Comparison of ENCODE assay signal across 12 mouse cellular contexts in the genomic region with DNA sequence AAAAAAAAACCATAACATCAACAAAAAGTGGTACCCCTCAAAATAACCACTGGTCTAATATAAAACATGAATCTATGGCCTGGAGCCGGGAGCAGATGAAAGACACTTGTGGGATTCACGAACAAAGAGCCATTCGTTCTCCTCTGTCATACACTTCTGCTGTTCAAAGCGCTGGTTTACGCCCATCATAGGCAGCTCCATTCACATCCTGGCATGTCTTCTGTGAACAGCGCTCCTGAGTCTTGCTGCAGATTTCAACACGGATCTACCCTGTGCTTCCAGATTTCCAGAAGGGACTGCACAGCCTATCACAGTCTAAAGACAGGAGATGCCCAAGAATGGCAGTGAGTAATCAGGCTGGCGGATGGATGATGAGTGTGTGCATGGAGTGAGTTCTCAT.
DNase-seq lines count a peak whose midpoint lies in the region; ATAC-seq lines count a peak whose summit lies in the region.
"Had no signal": no experiment of that assay in that cellular context is flagged by ENCODE, and none has a peak within 500 bp of the region (broad histone marks: within the 10 kb centered on the region; RNA-seq: fewer than 3 reads in every experiment).

No protein-coding gene starts in this region.

- no peak overlapping the region for H3K4me3 ChIP-seq in heart, embryonic 10.5 days
- H3K4me3 ChIP-seq in embryonic facial prominence, embryonic 10.5 days = peak overlapping the region; percentile 31
- no peak overlapping the region for H3K4me3 ChIP-seq in hindbrain, embryonic 15.5 days
- H3K4me3 ChIP-seq: gastrocnemius, adult 2 months had no signal

- H3K36me3 ChIP-seq in heart, embryonic 10.5 days = no peaks in the 10 kb centered on the region
- no peaks in the 10 kb centered on the region for H3K36me3 ChIP-seq in embryonic facial prominence, embryonic 10.5 days (replicated peaks)
- no peaks in the 10 kb centered on the region for H3K36me3 ChIP-seq in hindbrain, embryonic 15.5 days

- no peaks in the 10 kb centered on the region for H3K27me3 ChIP-seq in heart, embryonic 10.5 days (ENCODE audit: insufficient read depth, poor library complexity, severe bottlenecking)
- H3K27me3 ChIP-seq in embryonic facial prominence, embryonic 10.5 days (replicated peaks; ENCODE audit: low read depth, poor library complexity, severe bottlenecking) = no peaks in the 10 kb centered on the region
- no peaks in the 10 kb centered on the region for H3K27me3 ChIP-seq in hindbrain, embryonic 15.5 days

- no peaks in the 10 kb centered on the region for H3K9me3 ChIP-seq in heart, embryonic 10.5 days
- H3K9me3 ChIP-seq in embryonic facial prominence, embryonic 10.5 days = no peaks in the 10 kb centered on the region
- no peaks in the 10 kb centered on the region for H3K9me3 ChIP-seq in hindbrain, embryonic 15.5 days

- no peak for DNase-seq in heart, embryonic 10.5 days (ENCODE audit: low spot score)
- DNase-seq in heart, adult 18-20 months = no peak
- DNase-seq in 3T3-L1 (ENCODE audit: low read depth, low spot score) = peak; percentile 96
- DNase-seq in embryonic facial prominence, embryonic 10.5 days (ENCODE audit: low spot score) = peak; percentile 57
- no peak for DNase-seq in spleen, postnatal 10 days (ENCODE audit: low spot score in 2 of 2)
- no peak for DNase-seq in lung, postnatal 25 days (ENCODE audit: low spot score)
- no peak for DNase-seq in adrenal gland, adult 18-20 months (ENCODE audit: low spot score in 2 of 2)
- DNase-seq: cerebellum, postnatal 14 days; gastrocnemius, adult 2 months; lung, postnatal 10 days had no signal

- H3K27ac ChIP-seq in heart, embryonic 10.5 days = 0 out of 2 replicates have a peak overlapping the region, but pooled peaks have one; percentile 3
- peak overlapping the region; percentile 80 for H3K27ac ChIP-seq in embryonic facial prominence, embryonic 10.5 days (replicated peaks)
- no peak overlapping the region for H3K27ac ChIP-seq in hindbrain, embryonic 15.5 days (replicated peaks)
- H3K27ac ChIP-seq: gastrocnemius, adult 2 months; kidney, postnatal 0 days had no signal

- H3K9ac ChIP-seq in hindbrain, embryonic 15.5 days = no peak overlapping the region

- peak; percentile 56 for ATAC-seq in hindbrain, embryonic 15.5 days (ENCODE audit: low FRiP score, low read depth)

- peaks cover 70% of the 10 kb centered on the region for H3K4me1 ChIP-seq in heart, embryonic 10.5 days
- H3K4me1 ChIP-seq in embryonic facial prominence, embryonic 10.5 days = peaks cover 67% of the 10 kb centered on the region
- H3K4me1 ChIP-seq in hindbrain, embryonic 15.5 days (replicated peaks) = peaks cover 5% of the 10 kb centered on the region; the same call in 1 of the 2 replicates

- 53% methylated on average over 8 of the region's 8 CpGs for WGBS in heart, embryonic 10.5 days
- 45% methylated on average over 8 of the region's 8 CpGs for WGBS in embryonic facial prominence, embryonic 10.5 days
- 44% methylated on average over 8 of the region's 8 CpGs for WGBS in hindbrain, embryonic 15.5 days

- peak overlapping the region; percentile 14; the same call in 1 of the 2 replicates for H3K4me2 ChIP-seq in hindbrain, embryonic 15.5 days

Comparison
In these comparisons a context has a peak if more than half of its experiments do, and no peak if none do; other contexts are left out.
1. DNase-seq: peak in 3T3-L1 (single experiment) and embryonic facial prominence, embryonic 10.5 days (single experiment); none in heart, embryonic 10.5 days (single experiment), heart, adult 18-20 months (0 of 2), spleen, postnatal 10 days (0 of 2), lung, postnatal 25 days (single experiment) and adrenal gland, adult 18-20 months (0 of 2).